Mouse (Mus musculus) hindbrain, embryonic 12.5 days (tissue): ENCODE results near the gene Myo1b. TPM values are rescaled to one million over a fixed set of nuclear protein-coding genes. Genes with fewer than 3 reads are reported as not detected.

Experiments used
- ATAC-seq: fragments of 200-750 bp; cut with Nextera tagmentation; 2 replicates; pipeline ENCODE4 v1.8.0; 2017; ENCODE audit warnings: moderate TSS enrichment; ENCODE audit not compliant: low FRiP score
- H3K27ac ChIP-seq: fragments of 300-500 bp; sonication (generic); 2 replicates; pipeline ENCODE4 v1.5.1; 2016; ENCODE audit warnings: mild to moderate bottlenecking
- H3K27me3 ChIP-seq: fragments of 300-500 bp; sonication (generic); 2 replicates; pipeline ENCODE4 v1.6.1; 2016; ENCODE audit warnings: mild to moderate bottlenecking
- H3K36me3 ChIP-seq: fragments of 300-500 bp; sonication (generic); 2 replicates; pipeline ENCODE4 v1.6.1; 2016; ENCODE audit warnings: mild to moderate bottlenecking
- H3K4me1 ChIP-seq: fragments of 300-500 bp; sonication (generic); 2 replicates; pipeline ENCODE4 v1.6.1; 2016
- H3K4me2 ChIP-seq: fragments of 300-500 bp; sonication (generic); replicated peaks from 2 replicates; pipeline ENCODE4 v1.6.1; 2016; ENCODE audit warnings: mild to moderate bottlenecking
- H3K4me3 ChIP-seq: fragments of 300-500 bp; sonication (generic); 2 replicates; pipeline ENCODE4 v1.5.1; 2016; ENCODE audit warnings: mild to moderate bottlenecking
- H3K9ac ChIP-seq: fragments of 300-500 bp; sonication (generic); 2 replicates; pipeline ENCODE4 v1.6.1; 2016; ENCODE audit warnings: mild to moderate bottlenecking, moderate library complexity
- H3K9me3 ChIP-seq: fragments of 300-500 bp; sonication (generic); replicated peaks from 2 replicates; pipeline ENCODE4 v1.6.1; 2016; ENCODE audit warnings: mild to moderate bottlenecking
- WGBS: fragments of 180-500 bp; shearing (Covaris S2); methylation state at CpG from one replicate; pipeline ENCODE4 v1.1.7; 2016; 5-methylcytosine and 5-hydroxymethylcytosine counted together
- polyA plus RNA-seq: library from polyadenylated mRNA; unstranded; fragments of >200 nt; fragmentation: Nextera tagmentation; extraction: Ambion mirVana; gene quantifications from 2 replicates; pipeline ENCODE4 v1.2.1, GENCODE M21; 2016

Gene Myo1b
- polyA plus RNA-seq, 1 experiment from 2014 or later: 110 TPM

DNA sequence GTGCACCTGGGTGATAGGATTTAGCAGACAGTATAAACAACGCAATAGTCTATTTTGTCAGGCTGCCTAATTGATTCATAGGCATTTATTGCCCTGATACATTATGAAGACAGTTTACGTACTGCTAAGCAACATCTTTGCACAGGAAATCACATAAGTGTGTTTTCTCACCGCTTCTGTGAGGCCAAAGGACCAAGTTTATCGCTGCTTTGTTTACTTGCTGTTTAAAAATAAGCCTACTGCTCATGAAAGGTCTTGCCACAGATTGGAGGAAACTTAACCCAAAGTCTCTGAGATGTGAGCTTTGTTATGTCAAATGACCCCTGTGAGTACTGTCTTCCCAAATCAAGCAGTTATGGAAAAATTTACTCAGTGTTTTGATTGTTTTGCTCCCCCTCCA is 187.1 kb downstream of the Myo1b start:
- Histone ChIP-seq H3K36me3 (no peaks in the 10 kb centered on the region), H3K9ac (no peak overlapping the region), H3K4me3 (no peak overlapping the region), H3K27me3 (no peaks in the 10 kb centered on the region), H3K4me2 (no peak overlapping the region), H3K27ac (no peak overlapping the region), H3K4me1 (no peaks in the 10 kb centered on the region), H3K9me3 (peaks cover 6% of the 10 kb centered on the region; the same call in 1 of the 2 replicates)
- 89% methylated on average over 4 of the region's 4 CpGs for WGBS
- ATAC-seq: no peak

- Histone ChIP-seq H3K4me1 (no peaks in the 10 kb centered on the region), H3K9ac (no peak overlapping the region), H3K4me2 (no peak overlapping the region), H3K36me3 (no peaks in the 10 kb centered on the region), H3K27me3 (no peaks in the 10 kb centered on the region), H3K27ac (no peak overlapping the region), H3K9me3 (0 out of 2 replicates have a peak, but pooled peaks cover 3% of the 10 kb centered on the region), H3K4me3 (no peak overlapping the region)
- 64% methylated on average over 9 of the region's 9 CpGs for WGBS
- no peak for ATAC-seq
Measured at GRCm38 (mm10) chr1:51719897-51720673, 195.8 kb downstream of the Myo1b start.

GRCm38 (mm10) chr1:51710831-51711230 is 205.0 kb downstream of the Myo1b start:
- no peaks in the 10 kb centered on the region for H3K36me3 ChIP-seq
- ATAC-seq: no peak
- no peaks in the 10 kb centered on the region for H3K4me1 ChIP-seq
- no peaks in the 10 kb centered on the region for H3K27me3 ChIP-seq
- no peak overlapping the region for H3K4me2 ChIP-seq
- H3K9me3 ChIP-seq: no peaks in the 10 kb centered on the region
- H3K4me3 ChIP-seq: no peak overlapping the region
- H3K9ac ChIP-seq: no peak overlapping the region
- 82% methylated on average over 2 of the region's 2 CpGs for WGBS
- H3K27ac ChIP-seq: no peak overlapping the region

DNA sequence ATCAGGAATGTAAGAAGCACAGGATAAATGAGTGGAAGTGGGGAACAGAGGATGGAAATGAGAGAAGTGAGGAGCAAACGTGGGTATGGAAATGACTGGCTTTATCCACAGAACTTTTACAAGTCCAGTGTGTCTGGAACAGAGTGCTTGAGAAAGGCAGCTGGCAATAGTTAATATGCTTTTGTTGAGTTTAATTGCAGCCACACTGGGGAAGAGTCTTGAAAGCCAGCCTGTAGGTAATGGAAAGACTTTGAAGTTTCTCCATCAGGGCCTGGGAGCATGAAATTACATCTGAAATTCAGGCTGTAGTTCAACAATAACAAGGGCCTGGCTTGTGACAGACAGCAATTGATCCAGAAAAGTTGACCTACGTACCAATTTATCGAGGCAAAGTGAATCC is 209.8 kb downstream of the Myo1b start:
- H3K27ac ChIP-seq: no peak overlapping the region
- no peak overlapping the region for H3K9ac ChIP-seq
- no peaks in the 10 kb centered on the region for H3K27me3 ChIP-seq
- H3K4me3 ChIP-seq: no peak overlapping the region
- no peaks in the 10 kb centered on the region for H3K4me1 ChIP-seq
- H3K4me2 ChIP-seq: no peak overlapping the region
- 81% methylated on average over 3 of the region's 3 CpGs for WGBS
- no peaks in the 10 kb centered on the region for H3K36me3 ChIP-seq
- no peaks in the 10 kb centered on the region for H3K9me3 ChIP-seq
- no peak for ATAC-seq

- Histone ChIP-seq H3K27me3 (no peaks in the 10 kb centered on the region), H3K4me3 (no peak overlapping the region), H3K9ac (no peak overlapping the region), H3K36me3 (no peaks in the 10 kb centered on the region), H3K4me2 (no peak overlapping the region), H3K9me3 (no peaks in the 10 kb centered on the region), H3K27ac (no peak overlapping the region), H3K4me1 (no peaks in the 10 kb centered on the region)
- no peak for ATAC-seq
- 80% methylated on average over 4 of the region's 4 CpGs for WGBS
Measured at GRCm38 (mm10) chr1:51704610-51705009, 211.3 kb downstream of the Myo1b start.

Other genes with a start within 250 kb of the Myo1b start
- 0.73 and 0.88 TPM in 2 replicates for gene Stat4, start 71.1 kb upstream of the Myo1b start, polyA plus RNA-seq
- gene Stat1, start 203.4 kb upstream of the Myo1b start, polyA plus RNA-seq: 17.9 and 19.2 TPM in 2 replicates